Mouse (Mus musculus) erythroblast, embryonic 14.5 days (primary cell): Measurements from ENCODE around the gene Epn3.

Experiments
- GATA1 ChIP-seq: IDR thresholded peaks from 2 replicates; pipeline ENCODE4 v1.6.1; 2012; ENCODE audit warnings: low read length, inconsistent platforms, mixed read lengths
- TAL1 ChIP-seq: IDR thresholded peaks from 3 replicates; pipeline ENCODE4 v1.6.1; 2012; ENCODE audit warnings: low read length, inconsistent platforms, mixed read lengths

DNA sequence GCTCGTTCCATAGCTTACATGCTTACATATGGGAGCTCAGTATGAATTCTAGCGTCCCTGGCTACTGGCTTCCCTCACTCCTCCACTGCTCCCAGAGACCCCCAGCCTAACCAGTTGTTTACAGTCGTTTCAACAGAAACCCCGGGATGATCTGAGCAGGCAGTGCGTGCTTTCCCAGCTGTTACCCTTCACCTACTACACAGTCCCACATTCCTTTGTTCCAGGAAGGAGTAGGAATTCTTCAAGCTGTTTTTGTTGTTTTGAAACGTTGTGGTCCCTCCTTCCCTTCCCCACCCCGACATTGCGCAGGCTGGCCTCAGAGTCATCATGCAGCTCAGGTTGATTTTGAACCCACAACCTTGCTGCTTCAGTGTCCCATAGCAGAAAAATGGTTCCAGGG, 588 bp upstream of the Epn3 start:
- TF ChIP-seq TAL1, result no peak
- no peak for TF ChIP-seq GATA1
